Mouse (Mus musculus): ENCODE data around the gene Tob1.
A peak's percentile ranks its signal among the peaks of the same experiment; 100 is the strongest.

Gene Tob1

GRCm38 (mm10) chr11:94231821-94232552, 20.7 kb downstream of the Tob1 start:
- DNase-seq, result peak; percentile 96

GRCm38 (mm10) chr11:94233405-94233804, 22.2 kb downstream of the Tob1 start:
- DNase-seq, result peak; percentile 98

- DNase-seq, result peak; percentile 88
Observed at GRCm38 (mm10) chr11:94234380-94234779, 23.1 kb downstream of the Tob1 start.

- DNase-seq, result peak; percentile 86
Observed at GRCm38 (mm10) chr11:94234857-94235256, 23.6 kb downstream of the Tob1 start.

- peak; percentile 97 for DNase-seq
Observed at GRCm38 (mm10) chr11:94236074-94236473, 24.8 kb downstream of the Tob1 start.

GRCm38 (mm10) chr11:94238786-94239185, 27.5 kb downstream of the Tob1 start:
- peak; percentile 89 for DNase-seq

- DNase-seq, result no peak
Observed at GRCm38 (mm10) chr11:94239706-94240105, 28.5 kb downstream of the Tob1 start.

- peak; percentile 88 for DNase-seq
Observed at GRCm38 (mm10) chr11:94242760-94243421, 31.6 kb downstream of the Tob1 start.

GRCm38 (mm10) chr11:94243422-94244180, 32.3 kb downstream of the Tob1 start:
- no peak for DNase-seq

- no peak for DNase-seq
Observed at GRCm38 (mm10) chr11:94244385-94244784, 33.1 kb downstream of the Tob1 start.

GRCm38 (mm10) chr11:94245955-94246788, 34.9 kb downstream of the Tob1 start, which contains the start of gene Wfikkn2:
Gene Wfikkn2 (minus strand): TSS chr11:94246005.
- no peak for DNase-seq

- no peak for DNase-seq
Observed at GRCm38 (mm10) chr11:94246789-94247061, 35.5 kb downstream of the Tob1 start.

GRCm38 (mm10) chr11:94253156-94253555, 41.9 kb downstream of the Tob1 start:
- no peak for DNase-seq

- DNase-seq, result no peak
Observed at GRCm38 (mm10) chr11:94253691-94254090, 42.4 kb downstream of the Tob1 start.

- no peak for DNase-seq
Observed at GRCm38 (mm10) chr11:94255733-94256132, 44.5 kb downstream of the Tob1 start.

GRCm38 (mm10) chr11:94257987-94258386, 46.7 kb downstream of the Tob1 start:
- DNase-seq, result no peak

- no peak for DNase-seq
Observed at GRCm38 (mm10) chr11:94259814-94260213, 48.6 kb downstream of the Tob1 start.

- no peak for DNase-seq
Observed at GRCm38 (mm10) chr11:94261585-94262370, 50.5 kb downstream of the Tob1 start.

Data from heart, adult 11 months (tissue).